Mouse (Mus musculus) gastrocnemius, postnatal 14 days (tissue): Measurements from ENCODE around the gene Ndst2. TPM values are rescaled to one million over a fixed set of nuclear protein-coding genes. Genes with fewer than 3 reads are reported as not detected.

Source experiments
- DNase-seq: peaks from one replicate; pipeline ENCODE4 v3.0.0; 2021; ENCODE audit warnings: mixed read lengths
- intact Hi-C: fragments of 180-260 bp; cut with DNase I; formaldehyde crosslinking; loops from one replicate; pipeline ENCODE4 v1.15.1; 2025; ENCODE audit warnings: low total_unique reads
- total RNA-seq, 2 experiments: library from RNA; stranded (reverse); gene quantifications; 2 replicates each; pipeline ENCODE4 v1.2.3; 2021

Ndst2 gene
- total RNA-seq, 2 experiments from 2014 or later = 7.8 to 8.7 TPM

GRCm38 (mm10) chr14:20746935-20747334 lies 12.6 kb upstream of the Ndst2 start:
- intact Hi-C loops = loop anchor here (10.0 kb wide), 1 partner anchor 128 kb away; no protein-coding TSS in a partner anchor

GRCm38 (mm10) chr14:20743614-20744013 lies 9.3 kb upstream of the Ndst2 start:
- DNase-seq = peak; percentile 50
- intact Hi-C loops = loop anchor here (10.0 kb wide), 1 partner anchor 131 kb away; no protein-coding TSS in a partner anchor

More at GRCm38 (mm10) chr14:20746935-20747334, 12.6 kb upstream of the Ndst2 start:
- no peak for DNase-seq

GRCm38 (mm10) chr14:20741301-20741700 lies 6.9 kb upstream of the Ndst2 start:
- DNase-seq = no peak
- intact Hi-C loops = loop anchor here (10.0 kb wide), 1 partner anchor 134 kb away; no protein-coding TSS in a partner anchor

GRCm38 (mm10) chr14:20738511-20738910 lies 4.1 kb upstream of the Ndst2 start:
- DNase-seq = no peak
- intact Hi-C loops = loop anchor here (10.0 kb wide), 1 partner anchor 56 kb away; the partner anchor contains the start of gene Camk2g

- intact Hi-C loops = loop anchor here (10.0 kb wide), 1 partner anchor 57 kb away; the partner anchor contains the start of gene Camk2g
- peak; percentile 48 for DNase-seq
Measured at GRCm38 (mm10) chr14:20737306-20737705, 2.9 kb upstream of the Ndst2 start.

GRCm38 (mm10) chr14:20735892-20736390 lies 1.6 kb upstream of the Ndst2 start:
- DNase-seq = no peak
- intact Hi-C loops = loop anchor here (10.0 kb wide), 1 partner anchor 59 kb away; the partner anchor contains the start of gene Camk2g

- intact Hi-C loops = loop anchor here (10.0 kb wide), 1 partner anchor 60 kb away; the partner anchor contains the start of gene Camk2g
- no peak for DNase-seq
Measured at GRCm38 (mm10) chr14:20735052-20735451, 690 bp upstream of the Ndst2 start.

- DNase-seq = no peak
- intact Hi-C loops = loop anchor here (10.0 kb wide), 1 partner anchor 62 kb away; the partner anchor contains the start of gene Camk2g
Measured at GRCm38 (mm10) chr14:20733041-20733951, 1.1 kb downstream of the Ndst2 start.

- intact Hi-C loops = loop anchor here (10.0 kb wide), 1 partner anchor 64 kb away; the partner anchor contains the start of gene Camk2g
Measured at GRCm38 (mm10) chr14:20730853-20731602, 3.3 kb downstream of the Ndst2 start.

GRCm38 (mm10) chr14:20729871-20730270 lies 4.5 kb downstream of the Ndst2 start:
- intact Hi-C loops = loop anchor here (10.0 kb wide), 1 partner anchor 65 kb away; the partner anchor contains the start of gene Camk2g
- no peak for DNase-seq

More at GRCm38 (mm10) chr14:20730853-20731602, 3.3 kb downstream of the Ndst2 start:
- DNase-seq = no peak

- DNase-seq = no peak
- intact Hi-C loops = no loop called here
Measured at GRCm38 (mm10) chr14:20725660-20726339, 8.6 kb downstream of the Ndst2 start.

GRCm38 (mm10) chr14:20724043-20724442 lies 10.3 kb downstream of the Ndst2 start:
- intact Hi-C loops = no loop called here
- peak; percentile 58 for DNase-seq

GRCm38 (mm10) chr14:20723006-20723405 lies 11.4 kb downstream of the Ndst2 start:
- DNase-seq = no peak
- intact Hi-C loops = no loop called here

- intact Hi-C loops = no loop called here
- DNase-seq = no peak
Measured at GRCm38 (mm10) chr14:20721371-20721770, 13.0 kb downstream of the Ndst2 start.

GRCm38 (mm10) chr14:20719767-20720166 lies 14.6 kb downstream of the Ndst2 start:
- no peak for DNase-seq
- intact Hi-C loops = no loop called here

GRCm38 (mm10) chr14:20718443-20718842 lies 15.9 kb downstream of the Ndst2 start:
- intact Hi-C loops = no loop called here

GRCm38 (mm10) chr14:20713832-20714231 lies 20.5 kb downstream of the Ndst2 start:
- intact Hi-C loops = no loop called here
- DNase-seq = no peak

More at GRCm38 (mm10) chr14:20718443-20718842, 15.9 kb downstream of the Ndst2 start:
- DNase-seq = no peak

- DNase-seq = no peak
- intact Hi-C loops = no loop called here
Measured at GRCm38 (mm10) chr14:20708239-20708638, 26.1 kb downstream of the Ndst2 start.
